Mouse (Mus musculus) heart, embryonic 12.5 days (tissue): Measurements from ENCODE around the gene Scd4. TPM values are rescaled to one million over a fixed set of nuclear protein-coding genes. Genes with fewer than 3 reads are reported as not detected.

Source experiments
- ATAC-seq: fragments of 200-750 bp; cut with Nextera tagmentation; 2 replicates; pipeline ENCODE4 v1.8.0; 2017; ENCODE audit warnings: moderate TSS enrichment, moderate library complexity; ENCODE audit not compliant: insufficient number of reproducible peaks, low FRiP score
- H3K27ac ChIP-seq: fragments of 300-500 bp; sonication (generic); 2 replicates; pipeline ENCODE4 v1.5.1; 2016; ENCODE audit warnings: mild to moderate bottlenecking, moderate library complexity; ENCODE audit not compliant: poor library complexity, severe bottlenecking
- H3K27me3 ChIP-seq: fragments of 300-500 bp; sonication (generic); replicated peaks from 2 replicates; pipeline ENCODE4 v1.6.1; 2016; ENCODE audit warnings: mild to moderate bottlenecking, moderate library complexity
- H3K36me3 ChIP-seq: fragments of 300-500 bp; sonication (generic); 2 replicates; pipeline ENCODE4 v1.6.1; 2016; ENCODE audit warnings: mild to moderate bottlenecking, moderate library complexity
- H3K4me1 ChIP-seq: fragments of 300-500 bp; sonication (generic); replicated peaks from 2 replicates; pipeline ENCODE4 v1.6.1; 2016; ENCODE audit warnings: mild to moderate bottlenecking
- H3K4me2 ChIP-seq: fragments of 300-500 bp; sonication (generic); 2 replicates; pipeline ENCODE4 v1.6.1; 2016; ENCODE audit warnings: mild to moderate bottlenecking, moderate library complexity
- H3K4me3 ChIP-seq: fragments of 300-500 bp; sonication (generic); 2 replicates; pipeline ENCODE4 v1.5.1; 2016; ENCODE audit warnings: mild to moderate bottlenecking
- H3K9ac ChIP-seq: fragments of 300-500 bp; sonication (generic); 2 replicates; pipeline ENCODE4 v1.6.1; 2016; ENCODE audit warnings: mild to moderate bottlenecking, moderate library complexity
- H3K9me3 ChIP-seq: fragments of 300-500 bp; sonication (generic); replicated peaks from 2 replicates; pipeline ENCODE4 v1.6.1; 2016; ENCODE audit warnings: mild to moderate bottlenecking, moderate library complexity
- WGBS: fragments of 180-500 bp; shearing (Covaris S2); methylation state at CpG from one replicate; pipeline ENCODE4 v1.1.7; 2016; 5-methylcytosine and 5-hydroxymethylcytosine counted together
- polyA plus RNA-seq: library from polyadenylated mRNA; unstranded; fragments of >200 nt; fragmentation: Nextera tagmentation; extraction: Ambion mirVana; gene quantifications from 2 replicates; pipeline ENCODE4 v1.2.1, GENCODE M21; 2016

The Scd4 gene
- polyA plus RNA-seq, 1 experiment from 2014 or later = 0.29 TPM

DNA sequence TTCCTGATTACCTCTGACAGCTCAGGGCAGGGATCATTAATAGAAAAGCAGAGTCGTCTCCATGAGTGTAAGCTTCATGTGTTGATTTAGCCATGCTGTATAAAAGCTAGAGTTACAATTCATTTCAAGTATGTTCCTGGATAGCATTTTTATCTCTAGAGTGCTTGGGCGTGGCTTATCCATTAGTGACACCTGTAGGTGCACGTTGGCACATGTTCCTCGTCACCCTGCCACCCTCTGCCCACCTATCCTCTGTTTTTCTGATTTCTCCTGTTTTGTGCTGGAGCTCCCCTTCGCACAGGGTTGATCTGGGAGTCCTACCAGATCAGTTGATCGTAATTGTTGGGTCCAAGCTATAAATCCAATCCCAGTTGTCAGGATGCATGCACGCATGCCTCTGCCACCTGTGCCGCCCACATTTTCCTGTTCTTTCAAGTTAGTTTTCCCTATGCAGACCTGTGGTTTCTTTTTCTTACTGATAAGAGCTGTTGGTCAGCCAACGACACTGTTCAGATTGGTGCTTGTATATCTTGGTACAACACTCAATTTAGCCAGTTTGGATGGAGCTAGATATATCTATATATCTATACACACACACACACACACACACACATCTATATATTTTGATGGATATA lies 31.1 kb upstream of the Scd4 start:
- H3K9ac ChIP-seq = no peak overlapping the region
- WGBS = 78% methylated on average over 9 of the region's 9 CpGs
- peaks cover 97% of the 10 kb centered on the region for H3K36me3 ChIP-seq
- peaks cover 52% of the 10 kb centered on the region for H3K4me1 ChIP-seq
- no peaks in the 10 kb centered on the region for H3K27me3 ChIP-seq
- H3K4me3 ChIP-seq = no peak overlapping the region
- no peak overlapping the region for H3K27ac ChIP-seq
- no peaks in the 10 kb centered on the region for H3K9me3 ChIP-seq
- no peak for ATAC-seq
- no peak overlapping the region for H3K4me2 ChIP-seq

DNA sequence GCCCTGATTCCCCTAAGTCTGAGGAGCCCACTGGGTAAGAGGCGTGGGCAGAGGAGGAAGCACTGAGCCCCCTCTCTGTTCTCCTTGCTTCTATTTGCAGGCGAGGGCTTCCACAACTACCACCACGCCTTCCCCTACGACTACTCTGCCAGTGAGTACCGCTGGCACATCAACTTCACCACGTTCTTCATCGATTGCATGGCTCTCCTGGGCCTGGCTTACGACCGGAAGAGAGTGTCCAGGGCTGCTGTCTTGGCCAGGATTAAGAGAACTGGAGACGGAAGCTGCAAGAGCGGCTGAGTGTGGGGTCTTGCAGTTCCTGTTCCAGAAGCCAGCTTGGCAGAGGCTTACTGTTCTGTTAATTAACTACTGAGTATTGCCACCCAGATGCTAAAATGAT lies 30.0 kb upstream of the Scd4 start:
- H3K36me3 ChIP-seq = peaks cover 97% of the 10 kb centered on the region
- no peak overlapping the region for H3K4me2 ChIP-seq
- WGBS = 91% methylated on average over 11 of the region's 11 CpGs
- no peaks in the 10 kb centered on the region for H3K9me3 ChIP-seq
- H3K4me1 ChIP-seq = peaks cover 41% of the 10 kb centered on the region
- no peaks in the 10 kb centered on the region for H3K27me3 ChIP-seq
- no peak overlapping the region for H3K27ac ChIP-seq
- ATAC-seq = no peak
- no peak overlapping the region for H3K4me3 ChIP-seq
- no peak overlapping the region for H3K9ac ChIP-seq

DNA sequence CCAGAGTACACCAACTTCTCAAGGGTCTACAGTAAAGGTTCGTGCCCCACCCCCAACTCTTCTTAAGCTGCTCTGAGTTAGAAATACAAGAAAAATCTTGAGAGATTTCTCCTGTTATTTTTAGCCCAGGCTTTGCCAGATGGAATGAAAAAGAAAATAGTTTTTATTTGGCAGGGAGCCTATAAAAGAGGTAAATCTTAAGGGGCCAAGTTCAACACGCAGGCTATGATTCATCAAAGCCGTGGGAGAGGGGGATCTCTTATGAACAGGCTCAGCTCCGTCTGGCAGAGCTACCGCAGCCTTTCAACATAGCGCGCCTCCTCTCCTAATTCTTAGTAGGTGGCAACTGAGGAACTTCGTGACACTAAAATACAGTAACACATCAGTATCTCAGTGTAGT lies 29.4 kb upstream of the Scd4 start:
- H3K4me3 ChIP-seq = no peak overlapping the region
- H3K27ac ChIP-seq = no peak overlapping the region
- no peak overlapping the region for H3K9ac ChIP-seq
- no peak overlapping the region for H3K4me2 ChIP-seq
- no peaks in the 10 kb centered on the region for H3K9me3 ChIP-seq
- no peaks in the 10 kb centered on the region for H3K27me3 ChIP-seq
- H3K4me1 ChIP-seq = peaks cover 35% of the 10 kb centered on the region
- WGBS = 82% methylated on average over 8 of the region's 8 CpGs
- peaks cover 95% of the 10 kb centered on the region for H3K36me3 ChIP-seq
- ATAC-seq = no peak

DNA sequence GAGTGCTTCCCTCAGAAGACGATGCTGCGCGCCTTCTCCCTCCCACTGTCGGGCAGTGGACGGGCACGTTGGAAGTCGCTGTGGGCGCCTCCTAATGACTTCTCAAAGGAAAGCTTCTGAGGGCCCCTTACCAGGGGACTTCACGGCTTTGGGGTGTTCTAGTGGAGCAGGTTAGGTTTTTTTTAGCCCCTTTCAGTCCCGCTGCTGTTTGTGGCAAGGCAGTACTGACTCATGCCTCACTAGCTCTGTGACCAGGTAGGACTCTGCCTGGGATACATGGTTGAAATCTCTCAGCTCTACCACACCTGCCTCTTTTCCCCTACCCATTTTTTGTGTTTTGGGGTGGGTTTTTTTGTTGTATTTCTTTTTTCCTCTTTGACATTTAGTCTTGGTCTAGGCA lies 28.5 kb upstream of the Scd4 start:
- Histone ChIP-seq H3K27ac (no peak overlapping the region), H3K4me1 (peaks cover 25% of the 10 kb centered on the region), H3K9ac (0 out of 2 replicates have a peak overlapping the region, but pooled peaks have one; percentile 20), H3K9me3 (no peaks in the 10 kb centered on the region), H3K4me2 (no peak overlapping the region), H3K36me3 (peaks cover 86% of the 10 kb centered on the region), H3K27me3 (no peaks in the 10 kb centered on the region), H3K4me3 (no peak overlapping the region)
- 88% methylated on average over 10 of the region's 10 CpGs for WGBS
- no peak for ATAC-seq

DNA sequence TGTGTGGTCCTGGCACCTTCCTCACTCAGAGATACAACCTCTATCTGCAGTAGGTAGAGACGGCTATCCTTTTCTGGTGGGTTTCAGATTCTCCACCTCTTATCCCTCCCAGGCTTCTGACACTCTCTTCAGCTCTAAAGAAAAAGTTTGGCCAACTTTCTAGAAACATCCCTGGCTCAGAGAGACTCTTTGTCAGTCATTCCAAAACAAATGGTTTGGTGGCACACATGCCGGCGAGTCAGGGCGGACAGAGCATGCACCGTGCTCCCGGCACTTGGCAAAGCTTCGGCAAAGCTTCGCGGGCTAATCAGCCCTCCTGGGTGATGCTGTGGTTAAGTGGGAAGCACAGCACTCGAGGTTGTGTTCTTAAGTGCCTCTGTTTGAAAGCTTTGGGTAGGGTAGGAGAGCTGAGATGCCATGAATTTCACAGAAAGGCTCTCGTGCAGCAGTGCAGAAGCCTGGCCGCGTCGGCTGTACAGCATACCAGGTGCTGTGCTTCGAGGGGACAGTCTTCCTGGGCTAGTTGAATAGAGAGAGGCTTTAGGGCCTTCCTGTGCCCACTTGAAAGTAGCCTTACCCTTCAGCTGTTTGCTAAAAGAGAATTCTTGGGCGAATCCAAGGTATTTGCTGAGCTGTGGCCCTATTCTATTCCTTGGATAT lies 27.9 kb upstream of the Scd4 start:
- Histone ChIP-seq H3K4me1 (peaks cover 20% of the 10 kb centered on the region), H3K36me3 (peaks cover 80% of the 10 kb centered on the region), H3K4me3 (no peak overlapping the region), H3K9me3 (no peaks in the 10 kb centered on the region), H3K9ac (no peak overlapping the region), H3K27me3 (no peaks in the 10 kb centered on the region), H3K27ac (no peak overlapping the region), H3K4me2 (no peak overlapping the region)
- 87% methylated on average over 16 of the region's 16 CpGs for WGBS
- ATAC-seq = no peak

DNA sequence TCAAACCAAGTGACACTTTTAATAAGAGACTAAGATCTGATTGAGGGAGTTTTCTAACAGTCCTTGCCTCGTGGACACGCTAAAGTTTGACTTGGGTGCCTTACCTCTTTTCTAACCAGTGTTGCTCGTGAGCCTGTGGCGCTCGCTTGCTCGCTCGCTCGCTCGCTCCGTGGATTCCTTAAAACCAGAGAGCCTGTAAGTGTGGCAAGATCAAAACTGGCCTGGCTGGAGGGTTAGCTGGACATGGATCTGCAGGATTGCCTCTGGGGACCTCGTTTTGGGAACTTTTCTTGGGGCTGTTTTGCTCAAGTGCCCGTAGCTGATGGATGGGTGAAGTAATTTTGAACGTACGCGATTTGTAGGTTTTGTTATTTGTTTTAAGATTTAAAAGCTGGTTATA lies 27.2 kb upstream of the Scd4 start:
- H3K9ac ChIP-seq = no peak overlapping the region
- peaks cover 73% of the 10 kb centered on the region for H3K36me3 ChIP-seq
- H3K9me3 ChIP-seq = no peaks in the 10 kb centered on the region
- no peak for ATAC-seq
- H3K27me3 ChIP-seq = no peaks in the 10 kb centered on the region
- H3K4me2 ChIP-seq = no peak overlapping the region
- no peak overlapping the region for H3K4me3 ChIP-seq
- 90% methylated on average over 15 of the region's 15 CpGs for WGBS
- H3K27ac ChIP-seq = no peak overlapping the region
- H3K4me1 ChIP-seq = peaks cover 13% of the 10 kb centered on the region

DNA sequence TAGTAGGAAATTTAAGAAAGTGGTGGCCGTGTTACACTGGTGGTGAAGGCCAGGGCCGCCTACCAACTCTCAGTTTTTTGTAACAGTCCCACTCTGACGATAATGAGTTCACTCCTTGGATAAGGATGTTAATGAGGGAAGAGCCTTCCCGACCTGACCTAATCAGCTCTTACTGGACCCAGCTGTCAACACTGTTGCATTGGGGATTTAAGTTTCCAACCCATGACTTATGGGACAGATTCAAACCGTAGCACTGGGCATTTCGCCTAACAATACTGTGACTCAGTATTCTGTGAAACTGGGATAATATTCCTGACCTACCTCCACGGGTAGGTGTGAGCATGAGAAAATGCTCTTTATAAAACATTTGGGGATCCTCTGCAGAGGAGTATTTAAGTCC lies 26.7 kb upstream of the Scd4 start:
- Histone ChIP-seq H3K36me3 (peaks cover 68% of the 10 kb centered on the region), H3K9me3 (no peaks in the 10 kb centered on the region), H3K27me3 (no peaks in the 10 kb centered on the region), H3K4me2 (no peak overlapping the region), H3K4me1 (peaks cover 13% of the 10 kb centered on the region), H3K27ac (no peak overlapping the region), H3K9ac (no peak overlapping the region), H3K4me3 (no peak overlapping the region)
- WGBS = 68% methylated on average over 7 of the region's 7 CpGs
- no peak for ATAC-seq

DNA sequence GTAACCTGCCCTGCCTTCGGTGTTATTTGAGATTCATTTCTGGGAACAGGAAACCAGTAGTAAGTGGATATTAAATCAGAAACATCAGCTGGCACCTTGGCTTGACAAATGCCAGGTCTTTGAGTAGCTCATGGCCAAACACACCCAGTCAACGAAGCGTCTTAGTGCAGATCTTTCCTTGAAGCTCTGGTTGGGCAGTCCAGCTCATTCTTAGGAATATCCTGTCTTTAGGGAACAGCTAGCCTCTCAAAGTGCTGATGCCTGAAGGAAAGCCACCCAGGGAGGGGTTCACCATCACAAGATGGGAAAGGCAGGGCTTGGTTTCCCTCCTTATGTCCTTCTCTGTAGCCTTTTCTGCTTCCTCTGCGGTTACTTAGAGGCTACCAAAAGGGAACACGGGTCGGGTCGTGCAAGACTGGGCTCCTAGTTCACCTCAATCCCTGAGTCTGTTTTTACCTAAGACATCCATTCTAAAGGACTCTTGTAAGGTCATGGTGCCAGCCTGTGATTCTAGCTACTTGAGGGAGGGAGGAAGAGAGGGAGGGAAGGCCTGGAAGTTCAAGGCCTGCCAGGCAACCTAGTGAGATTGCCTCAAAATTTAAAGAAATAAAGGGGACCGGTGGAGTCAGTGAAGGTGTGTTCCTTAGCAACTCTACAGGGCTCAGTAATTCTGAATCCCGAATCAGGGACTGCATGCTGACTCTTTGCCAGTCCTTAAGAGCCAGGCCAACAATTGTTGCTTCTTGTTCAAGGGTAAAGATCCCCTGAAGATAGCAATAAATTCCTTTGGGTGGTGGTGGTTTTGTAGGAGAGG lies 25.6 kb upstream of the Scd4 start:
- Histone ChIP-seq H3K4me2 (no peak overlapping the region), H3K9me3 (no peaks in the 10 kb centered on the region), H3K27me3 (no peaks in the 10 kb centered on the region), H3K4me1 (peaks cover 15% of the 10 kb centered on the region), H3K4me3 (no peak overlapping the region), H3K9ac (no peak overlapping the region), H3K27ac (no peak overlapping the region), H3K36me3 (peaks cover 58% of the 10 kb centered on the region)
- ATAC-seq = no peak
- 84% methylated on average over 9 of the region's 9 CpGs for WGBS

DNA sequence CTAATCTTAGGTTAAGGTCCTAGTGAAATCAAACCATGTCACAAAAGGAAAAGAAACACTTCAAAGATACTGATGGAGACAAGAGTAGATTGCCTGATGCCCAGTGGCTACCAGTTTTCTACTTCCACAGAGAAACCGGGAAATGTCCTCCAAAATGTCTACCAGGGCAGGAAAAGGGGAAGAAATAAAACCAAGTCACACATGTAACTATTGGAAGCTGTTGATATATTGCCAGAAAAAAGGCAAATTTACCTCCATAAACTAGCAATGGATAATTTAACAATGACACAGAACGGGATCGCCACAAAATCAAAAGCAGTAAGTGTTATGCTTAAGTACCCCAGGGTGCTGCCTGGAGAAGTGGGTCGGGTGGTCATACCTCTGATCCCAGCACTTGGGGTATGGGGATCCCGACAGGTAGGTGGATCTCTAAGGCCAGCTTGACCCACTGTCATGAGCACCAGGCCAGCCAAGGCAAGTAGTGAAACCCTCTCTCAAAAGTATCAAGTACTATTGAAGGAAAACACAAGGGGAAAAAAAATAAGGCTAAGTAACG lies 24.9 kb upstream of the Scd4 start:
- Histone ChIP-seq H3K4me1 (peaks cover 15% of the 10 kb centered on the region), H3K36me3 (peaks cover 51% of the 10 kb centered on the region), H3K4me2 (no peak overlapping the region), H3K9ac (no peak overlapping the region), H3K4me3 (no peak overlapping the region), H3K27me3 (no peaks in the 10 kb centered on the region), H3K9me3 (no peaks in the 10 kb centered on the region), H3K27ac (no peak overlapping the region)
- 83% methylated on average over 6 of the region's 6 CpGs for WGBS
- ATAC-seq = no peak

DNA sequence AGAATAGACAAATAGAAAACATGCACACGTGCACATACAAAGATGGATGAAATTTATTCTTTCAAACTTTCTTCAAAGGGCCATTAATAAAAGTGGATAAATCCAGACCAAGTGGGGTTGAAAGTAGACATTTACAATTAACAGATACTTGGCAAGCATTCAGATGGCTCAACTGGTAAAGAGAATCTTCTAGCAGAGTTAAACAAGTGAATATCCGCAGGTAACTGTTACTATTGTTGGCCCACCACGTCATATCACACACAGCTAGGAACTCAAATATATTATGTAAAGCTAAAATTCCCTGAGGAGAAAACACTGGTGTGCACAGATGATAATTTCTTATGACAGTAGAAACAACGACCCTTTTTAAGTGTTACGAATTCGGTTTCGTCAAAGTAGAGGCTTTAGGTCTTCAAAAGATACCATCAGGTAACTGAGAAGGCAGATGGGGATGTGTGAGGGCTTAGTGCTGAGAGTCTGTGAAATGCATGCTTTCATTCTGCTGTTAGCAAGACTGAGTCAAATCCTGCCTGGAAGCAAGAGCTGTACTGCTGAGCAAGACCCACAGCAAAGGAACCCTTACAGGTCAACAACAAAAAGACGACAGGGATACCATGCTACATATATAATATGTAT lies 24.2 kb upstream of the Scd4 start:
- 87% methylated on average over 8 of the region's 8 CpGs for WGBS
- Histone ChIP-seq H3K4me1 (peaks cover 15% of the 10 kb centered on the region), H3K4me2 (no peak overlapping the region), H3K4me3 (no peak overlapping the region), H3K36me3 (peaks cover 44% of the 10 kb centered on the region), H3K27me3 (no peaks in the 10 kb centered on the region), H3K9me3 (no peaks in the 10 kb centered on the region), H3K9ac (no peak overlapping the region), H3K27ac (no peak overlapping the region)
- ATAC-seq = no peak
